Mouse (Mus musculus) neutrophil, adult 65 days (primary cell): ENCODE data around the gene Slc35c1. TPM values are rescaled to one million over a fixed set of nuclear protein-coding genes. Genes with fewer than 3 reads are reported as not detected.

Experiments used
- total RNA-seq: library from RNA; stranded (reverse); gene quantifications from 2 replicates; pipeline ENCODE4 v1.2.4, GENCODE M21; 2023

The Slc35c1 gene
- 28.4 and 28.7 TPM in 2 replicates for total RNA-seq

DNA sequence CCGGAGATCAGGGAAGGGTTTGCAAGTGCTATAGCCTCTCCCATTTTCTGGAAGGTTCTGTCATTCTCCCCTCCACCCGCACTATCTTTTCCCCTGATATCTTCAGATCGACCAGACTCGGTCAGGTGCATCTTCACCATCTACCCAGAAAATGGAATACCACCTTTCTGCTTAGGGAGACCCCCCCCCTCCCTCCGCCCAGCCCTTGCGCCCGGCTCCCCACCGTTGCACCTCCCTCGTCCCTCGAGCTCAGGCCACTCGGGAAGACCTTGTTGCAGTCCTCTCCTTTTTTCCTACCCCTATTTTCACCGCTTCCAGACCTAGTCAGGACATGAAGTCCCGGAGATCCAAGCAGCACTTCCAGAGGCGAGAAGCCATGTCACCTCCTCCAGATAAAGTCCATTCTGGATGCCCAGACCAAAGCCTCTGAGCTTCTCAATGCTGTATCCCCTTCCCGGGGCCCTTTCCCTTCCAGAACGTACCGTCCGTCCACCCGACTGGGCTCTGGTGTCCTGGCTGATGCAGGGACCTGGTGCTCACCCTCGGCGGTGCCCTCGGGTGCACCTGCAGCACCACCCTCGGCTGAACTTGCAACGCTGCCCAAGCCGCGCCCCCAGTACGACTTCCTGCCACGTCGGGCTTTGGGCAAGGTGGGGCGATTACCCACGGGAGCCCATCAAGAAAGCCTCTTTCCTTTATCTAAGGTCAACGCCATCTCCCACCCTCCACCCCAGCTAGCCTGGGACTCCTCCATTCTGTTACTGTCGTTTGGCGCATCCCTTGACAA lies at the start of gene Slc35c1:
Gene Slc35c1, minus strand, starts transcription at position 618 of the 787 bp plus-strand sequence.

GRCm38 (mm10) chr2:92433578-92434374 lies 26.6 kb downstream of the Slc35c1 start, which contains the start of gene Cry2:
TSS of gene Cry2 (minus strand) at chr2:92434043.

Other genes starting within 250 kb of the Slc35c1 start
- 25.5 and 34.9 TPM in 2 replicates for gene Pex16, start 85.9 kb downstream of the Slc35c1 start, total RNA-seq
- not detected in 2 replicates for gene Large2, start 85.7 kb downstream of the Slc35c1 start, total RNA-seq
- gene 1700029I15Rik, start 78.0 kb downstream of the Slc35c1 start, total RNA-seq, result 3.6 and 4.2 TPM in 2 replicates
- 0.11 and 0.38 TPM in 2 replicates for gene Mapk8ip1, start 59.3 kb downstream of the Slc35c1 start, total RNA-seq
- 15.7 and 26.4 TPM in 2 replicates for gene Cry2, start 26.5 kb downstream of the Slc35c1 start, total RNA-seq
- 0.39 and 0.88 TPM in 2 replicates for gene Chst1, start 139.2 kb upstream of the Slc35c1 start, total RNA-seq